Mouse (Mus musculus) kidney, embryonic 14.5 days (tissue): ENCODE results near the gene Trex2. TPM values are rescaled to one million over a fixed set of nuclear protein-coding genes. Genes with fewer than 3 reads are reported as not detected.
A peak's percentile ranks its signal among the peaks of the same experiment; 100 is the strongest.

ENCODE experiments used
- ATAC-seq: fragments of 200-750 bp; cut with Nextera tagmentation; 2 replicates; pipeline ENCODE4 v1.8.0; 2017; ENCODE audit warnings: moderate number of reproducible peaks, mild to moderate bottlenecking, moderate TSS enrichment, moderate library complexity; ENCODE audit not compliant: low FRiP score, low TSS enrichment
- H3K27ac ChIP-seq: fragments of 300-500 bp; sonication (generic); 2 replicates; pipeline ENCODE4 v1.5.1; 2014; ENCODE audit warnings: low read depth, mild to moderate bottlenecking, low read length, moderate library complexity, mixed read lengths
- H3K27me3 ChIP-seq: fragments of 300-500 bp; sonication (generic); 2 replicates; pipeline ENCODE4 v1.6.1; 2014; ENCODE audit warnings: mild to moderate bottlenecking, low read length; ENCODE audit not compliant: control insufficient read depth, insufficient read depth
- H3K36me3 ChIP-seq: fragments of 300-500 bp; sonication (generic); 2 replicates; pipeline ENCODE4 v1.6.1; 2014; ENCODE audit warnings: low read length, mixed read lengths; ENCODE audit not compliant: control insufficient read depth, insufficient read depth
- H3K4me1 ChIP-seq: fragments of 300-500 bp; sonication (generic); 2 replicates; pipeline ENCODE4 v1.6.1; 2014; ENCODE audit warnings: low read length, mixed read lengths; ENCODE audit not compliant: control insufficient read depth, insufficient read depth
- H3K4me2 ChIP-seq: fragments of 300-500 bp; sonication (generic); replicated peaks from 2 replicates; pipeline ENCODE4 v1.6.1; 2014; ENCODE audit warnings: low read depth, mild to moderate bottlenecking, low read length
- H3K4me3 ChIP-seq: fragments of 300-500 bp; sonication (generic); 2 replicates; pipeline ENCODE4 v1.5.1; 2014; ENCODE audit warnings: mild to moderate bottlenecking, low read length
- H3K9ac ChIP-seq: fragments of 300-500 bp; sonication (generic); 2 replicates; pipeline ENCODE4 v1.6.1; 2014; ENCODE audit warnings: low read depth, mild to moderate bottlenecking, low read length, moderate library complexity
- H3K9me3 ChIP-seq: fragments of 300-500 bp; sonication (generic); 2 replicates; pipeline ENCODE4 v1.6.1; 2016; ENCODE audit warnings: low read length; ENCODE audit not compliant: control insufficient read depth
- WGBS: fragments of 180-500 bp; shearing (Covaris S2); extraction: QIAGEN DNeasy Blood & Tissue Kit; methylation state at CpG from one replicate; pipeline ENCODE4 v1.1.7; 2014; 5-methylcytosine and 5-hydroxymethylcytosine counted together
- polyA plus RNA-seq: library from polyadenylated mRNA; unstranded; fragments of >200 nt; fragmentation: Nextera tagmentation; extraction: Ambion mirVana; gene quantifications from 2 replicates; pipeline ENCODE4 v1.2.1, GENCODE M21; 2014

The Trex2 gene
- polyA plus RNA-seq, 1 experiment from 2014 or later, result not detected

DNA sequence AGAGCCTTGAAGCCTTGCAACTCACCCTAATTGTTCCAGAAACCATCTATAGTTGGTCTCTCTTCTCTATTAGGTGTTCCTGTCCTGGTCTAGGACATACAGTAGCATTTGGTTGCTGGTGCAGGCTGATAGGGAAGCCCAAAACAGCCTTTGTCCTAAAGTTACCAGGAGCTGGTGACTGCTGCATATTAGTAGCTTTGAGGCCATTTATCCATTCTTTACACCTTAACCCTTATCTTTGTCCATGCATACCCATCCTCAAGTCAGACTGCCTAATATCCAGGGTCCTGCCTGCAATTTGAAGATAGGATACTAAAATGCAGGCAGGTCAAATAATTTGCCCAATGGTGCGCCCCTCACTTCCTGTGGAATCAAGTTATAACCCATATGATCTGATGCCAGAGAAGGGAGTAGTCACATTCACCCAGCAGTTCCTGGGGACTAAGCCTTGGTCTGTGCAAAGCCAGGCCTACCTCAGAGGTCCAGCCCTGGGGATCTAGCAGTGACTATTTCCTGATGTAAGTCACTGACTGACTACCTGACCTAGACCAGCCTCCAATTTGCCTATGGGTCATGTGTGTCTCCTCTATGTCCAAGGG is 40.6 kb upstream of the Trex2 start:
- Histone ChIP-seq H3K4me3 (no peak overlapping the region), H3K36me3 (no peaks in the 10 kb centered on the region), H3K27ac (peak overlapping the region; percentile 77; the same call in 1 of the 2 replicates), H3K9ac (no peak overlapping the region), H3K4me1 (0 out of 2 replicates have a peak, but pooled peaks cover 4% of the 10 kb centered on the region), H3K9me3 (no peaks in the 10 kb centered on the region), H3K27me3 (no peaks in the 10 kb centered on the region), H3K4me2 (no peak overlapping the region)
- no peak for ATAC-seq
- 91% methylated on average over 1 of the region's 1 CpGs for WGBS

- no peak; the same call in 1 of the 2 replicates for ATAC-seq
- Histone ChIP-seq H3K4me3 (no peak overlapping the region), H3K36me3 (no peaks in the 10 kb centered on the region), H3K4me2 (no peak overlapping the region), H3K9ac (no peak overlapping the region), H3K27ac (peak overlapping the region; percentile 42; the same call in 1 of the 2 replicates), H3K4me1 (0 out of 2 replicates have a peak, but pooled peaks cover 4% of the 10 kb centered on the region), H3K9me3 (no peaks in the 10 kb centered on the region), H3K27me3 (no peaks in the 10 kb centered on the region)
- 56% methylated on average over 12 of the region's 12 CpGs for WGBS
These were observed 39.4 kb upstream of the Trex2 start for GRCm38 (mm10) chrX:73474340-73475165.

- Histone ChIP-seq H3K9me3 (no peaks in the 10 kb centered on the region), H3K36me3 (no peaks in the 10 kb centered on the region), H3K4me1 (0 out of 2 replicates have a peak, but pooled peaks cover 4% of the 10 kb centered on the region), H3K4me2 (no peak overlapping the region), H3K27ac (no peak overlapping the region), H3K27me3 (no peaks in the 10 kb centered on the region; the same call in 1 of the 2 replicates), H3K9ac (no peak overlapping the region), H3K4me3 (no peak overlapping the region)
- no peak for ATAC-seq
- 83% methylated on average over 3 of the region's 3 CpGs for whole genome bisulfite sequencing
These were observed 36.6 kb upstream of the Trex2 start for GRCm38 (mm10) chrX:73471764-73472163.

- Histone ChIP-seq H3K4me1 (no peaks in the 10 kb centered on the region), H3K4me3 (no peak overlapping the region), H3K9me3 (no peaks in the 10 kb centered on the region), H3K9ac (no peak overlapping the region), H3K36me3 (no peaks in the 10 kb centered on the region), H3K27ac (no peak overlapping the region), H3K4me2 (no peak overlapping the region), H3K27me3 (no peaks in the 10 kb centered on the region; the same call in 1 of the 2 replicates)
- ATAC-seq, result no peak
- WGBS, result 89% methylated on average over 1 of the region's 1 CpGs
These were observed 33.6 kb upstream of the Trex2 start for GRCm38 (mm10) chrX:73468752-73469151.

GRCm38 (mm10) chrX:73468330-73468729 is 33.2 kb upstream of the Trex2 start:
- Histone ChIP-seq H3K36me3 (no peaks in the 10 kb centered on the region), H3K9ac (no peak overlapping the region), H3K27ac (no peak overlapping the region), H3K4me2 (no peak overlapping the region), H3K9me3 (no peaks in the 10 kb centered on the region), H3K4me3 (no peak overlapping the region), H3K4me1 (no peaks in the 10 kb centered on the region), H3K27me3 (no peaks in the 10 kb centered on the region; the same call in 1 of the 2 replicates)
- no peak for ATAC-seq
- WGBS, result 76% methylated on average over 3 of the region's 3 CpGs

DNA sequence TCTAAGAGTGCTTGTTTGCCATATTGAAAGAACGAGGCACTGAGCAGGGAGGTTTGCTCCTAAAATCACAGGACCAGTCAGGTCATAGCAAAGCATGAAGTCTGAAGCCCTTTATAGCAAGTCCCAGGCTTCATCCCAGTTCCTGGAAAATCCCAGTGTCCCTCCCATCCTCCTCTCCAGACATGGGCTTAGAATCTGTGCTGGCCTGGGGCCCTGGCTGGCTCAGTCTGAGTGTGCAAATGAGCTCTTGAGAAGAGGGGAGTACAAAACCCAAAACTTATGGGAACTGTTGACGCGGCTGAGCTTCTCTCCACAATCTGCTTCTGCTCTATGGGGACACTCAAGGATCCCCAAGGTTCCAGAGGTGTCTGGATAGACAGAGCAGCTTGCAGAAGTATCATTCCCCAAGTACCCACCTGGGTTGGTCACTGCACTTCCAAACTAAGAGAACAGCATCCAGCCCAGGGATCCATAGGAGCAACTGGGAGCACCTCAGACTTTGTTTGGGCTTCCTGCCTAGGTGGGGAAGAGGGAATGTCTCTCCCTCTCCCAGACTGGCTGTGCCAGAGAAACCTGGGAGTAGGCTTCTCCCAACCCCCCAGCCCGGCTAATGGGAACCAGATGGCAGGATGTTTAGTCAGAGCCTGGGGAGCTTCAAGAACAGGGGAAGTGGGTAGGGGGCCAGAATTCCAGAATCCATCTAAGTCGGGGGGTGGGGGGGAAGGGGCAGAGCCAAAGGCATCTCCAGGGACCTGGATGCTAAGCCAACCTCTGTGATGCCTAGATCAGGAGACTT is 32.5 kb upstream of the Trex2 start:
- Histone ChIP-seq H3K4me1 (no peaks in the 10 kb centered on the region), H3K9ac (no peak overlapping the region), H3K9me3 (no peaks in the 10 kb centered on the region), H3K36me3 (no peaks in the 10 kb centered on the region), H3K27ac (peak overlapping the region; percentile 47; the same call in 1 of the 2 replicates), H3K4me3 (no peak overlapping the region), H3K27me3 (no peaks in the 10 kb centered on the region; the same call in 1 of the 2 replicates), H3K4me2 (no peak overlapping the region)
- ATAC-seq, result no peak
- 63% methylated on average over 5 of the region's 5 CpGs for WGBS

- Histone ChIP-seq H3K27me3 (no peaks in the 10 kb centered on the region; the same call in 1 of the 2 replicates), H3K27ac (no peak overlapping the region), H3K9me3 (no peaks in the 10 kb centered on the region), H3K9ac (no peak overlapping the region), H3K36me3 (no peaks in the 10 kb centered on the region), H3K4me1 (no peaks in the 10 kb centered on the region), H3K4me2 (no peak overlapping the region), H3K4me3 (no peak overlapping the region)
- WGBS, result 72% methylated on average over 9 of the region's 9 CpGs
- ATAC-seq, result no peak
These were observed 30.5 kb upstream of the Trex2 start for GRCm38 (mm10) chrX:73465483-73466186.

- H3K4me2 ChIP-seq, result no peak overlapping the region
- H3K9ac ChIP-seq, result no peak overlapping the region
- H3K4me3 ChIP-seq, result no peak overlapping the region
- no peak overlapping the region for H3K27ac ChIP-seq
- no peaks in the 10 kb centered on the region for H3K36me3 ChIP-seq
- WGBS, result 68% methylated on average over 4 of the region's 4 CpGs
- no peaks in the 10 kb centered on the region for H3K9me3 ChIP-seq
- ATAC-seq, result no peak
- no peaks in the 10 kb centered on the region for H3K4me1 ChIP-seq
- no peaks in the 10 kb centered on the region for H3K27me3 ChIP-seq
These were observed 25.6 kb upstream of the Trex2 start for GRCm38 (mm10) chrX:73460792-73461191.
